Mouse (Mus musculus): ENCODE data around the gene Kcnb1.

DNA sequence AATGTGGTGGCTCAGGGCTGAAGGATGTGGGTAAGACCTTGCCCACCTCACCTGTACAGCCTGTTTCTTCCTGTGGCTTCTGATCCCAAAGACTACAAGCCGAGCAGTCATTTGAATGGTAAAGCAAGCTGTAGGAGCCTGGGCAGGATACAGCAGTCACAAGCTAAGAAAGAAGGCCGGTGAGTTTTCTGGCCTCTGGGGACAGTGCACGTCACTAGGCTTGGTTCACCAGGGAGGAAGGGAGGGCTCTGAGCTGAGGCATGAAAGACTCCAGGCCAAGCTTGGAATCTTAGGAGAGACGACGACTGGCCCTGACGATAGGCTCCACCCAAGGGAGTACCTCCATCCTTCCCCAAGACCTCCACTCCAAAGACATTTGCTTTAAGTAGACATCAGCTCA, 51.3 kb downstream of the Kcnb1 start:
- TF ChIP-seq ZNF384 (IDR thresholded peaks at IDR 0.05; ENCODE audit: low read depth, low read length) = no peak
- TF ChIP-seq HCFC1 (IDR thresholded peaks at IDR 0.05; ENCODE audit: borderline replicate concordance, insufficient read depth, low read length) = no peak
- no peak for TF ChIP-seq MAFK (IDR thresholded peaks at IDR 0.05; ENCODE audit: insufficient read depth, low read depth, low read length)
- no peak for TF ChIP-seq ZC3H11A (IDR thresholded peaks at IDR 0.05; ENCODE audit: borderline replicate concordance, low read depth, low read length)

Measured in ES-E14 (cell line).